Mouse (Mus musculus) frontal cortex, adult 2 months (tissue): Measurements from ENCODE around the gene Cacna1s. TPM values are rescaled to one million over a fixed set of nuclear protein-coding genes. Genes with fewer than 3 reads are reported as not detected.

ENCODE experiments used
- polyA plus RNA-seq: library from polyadenylated mRNA; depleted of rRNA; stranded (reverse); fragments of >200 nt; gene quantifications from 2 replicates; pipeline ENCODE4 v1.2.3, GENCODE M21; 2012; rRNA removed

The Cacna1s gene
- polyA plus RNA-seq, 1 experiment = 4.5 TPM

Other genes starting within 250 kb of the Cacna1s start
- 1.6 and 1.8 TPM in 2 replicates for gene Lad1, start 234.2 kb upstream of the Cacna1s start, polyA plus RNA-seq
- gene Tnnt2, start 216.4 kb upstream of the Cacna1s start, polyA plus RNA-seq = 11.6 and 13.8 TPM in 2 replicates
- gene Pkp1, start 133.5 kb upstream of the Cacna1s start, polyA plus RNA-seq = 0.24 and 0.40 TPM in 2 replicates
- gene Igfn1, start 46.4 kb upstream of the Cacna1s start, polyA plus RNA-seq = 12.1 and 17.9 TPM in 2 replicates
- gene Tmem9, start 44.6 kb upstream of the Cacna1s start, polyA plus RNA-seq = 108 and 113 TPM in 2 replicates
- 1.0 and 1.2 TPM in 2 replicates for gene Ascl5, start 1.9 kb upstream of the Cacna1s start, polyA plus RNA-seq
- 42.1 and 45.8 TPM in 2 replicates for gene Kif21b, start 78.6 kb downstream of the Cacna1s start, polyA plus RNA-seq
- gene Mroh3, start 160.1 kb downstream of the Cacna1s start, polyA plus RNA-seq = 0.63 and 0.88 TPM in 2 replicates
- gene Inava, start 181.5 kb downstream of the Cacna1s start, polyA plus RNA-seq = 2.8 and 3.3 TPM in 2 replicates
- 5.4 and 6.5 TPM in 2 replicates for gene Gpr25, start 208.1 kb downstream of the Cacna1s start, polyA plus RNA-seq